Mouse (Mus musculus) left cerebral cortex, adult 9 months (tissue): ENCODE measurements around the gene Lmod1.
A peak's percentile ranks its signal among the peaks of the same experiment; 100 is the strongest.

Experiments
- DNase-seq, 2 experiments: peaks; one replicate each; pipeline ENCODE4 v3.0.0; 2022; ENCODE audit warnings: low spot score in 2 of 2

Lmod1 gene

DNA sequence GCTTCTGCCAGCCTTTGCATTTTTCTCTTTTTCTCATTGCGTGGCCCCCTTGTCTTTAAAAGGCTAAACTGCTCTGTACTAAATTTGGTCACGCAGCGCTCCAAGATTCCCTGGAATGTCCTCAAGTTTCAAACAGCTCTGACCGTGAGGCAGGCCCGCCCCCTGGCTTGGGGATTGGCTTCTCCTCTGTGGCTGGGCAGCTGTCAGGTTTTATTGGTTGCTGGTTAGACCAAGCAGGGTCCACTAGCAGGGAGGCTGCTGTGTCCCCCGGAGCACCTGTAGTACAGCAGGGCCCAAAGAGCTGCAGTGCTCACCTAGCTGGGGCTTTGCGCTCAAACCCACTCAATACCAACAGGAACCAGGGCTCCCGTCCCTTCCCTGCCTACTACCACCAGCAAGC lies at the start of gene Lmod1:
Gene Lmod1, plus strand, starts transcription at position 237 of the 400 bp plus-strand sequence.
- no peak for DNase-seq

DNA sequence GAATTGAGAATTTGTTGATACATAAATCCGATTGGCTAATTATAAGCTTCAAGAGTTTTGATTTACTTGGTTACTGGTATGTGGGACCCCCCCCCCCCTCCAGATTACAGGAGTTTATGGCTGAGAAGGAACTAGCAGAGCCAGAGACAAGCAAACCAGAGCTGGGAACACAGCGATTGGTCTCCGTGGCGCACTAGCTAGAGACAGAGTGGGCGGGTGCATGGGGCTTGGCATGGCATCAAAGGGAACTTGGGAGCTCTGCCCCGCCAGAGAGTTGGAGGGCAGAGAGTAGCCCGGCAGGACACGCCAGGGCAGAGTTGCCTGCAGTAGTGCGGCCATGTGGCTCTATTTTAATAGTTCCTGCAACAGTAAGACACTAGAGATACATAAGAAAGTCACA lies 44.0 kb upstream of the Lmod1 start:
- DNase-seq, result peak in 1 of 2 experiments; percentile 59

DNA sequence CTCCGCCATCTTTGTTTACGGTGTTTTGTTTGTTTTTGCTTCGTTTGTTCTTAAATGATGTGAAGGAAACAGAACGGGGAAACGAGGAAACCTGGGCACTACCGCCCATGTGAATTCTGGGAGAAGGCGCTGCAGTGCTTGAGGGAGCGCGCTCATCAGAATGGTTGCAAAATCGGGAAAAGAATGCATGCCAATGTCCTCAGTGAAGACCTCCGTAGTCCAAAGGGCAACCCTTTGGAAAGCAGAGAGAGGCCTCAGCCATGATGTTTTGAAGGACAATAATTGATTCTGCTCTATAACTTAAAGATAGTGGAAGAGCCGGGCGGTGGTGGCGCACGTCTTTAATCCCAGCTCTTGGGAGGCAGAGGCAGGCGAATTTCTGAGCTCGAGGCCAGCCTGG lies 42.8 kb upstream of the Lmod1 start:
- no peak for DNase-seq

DNA sequence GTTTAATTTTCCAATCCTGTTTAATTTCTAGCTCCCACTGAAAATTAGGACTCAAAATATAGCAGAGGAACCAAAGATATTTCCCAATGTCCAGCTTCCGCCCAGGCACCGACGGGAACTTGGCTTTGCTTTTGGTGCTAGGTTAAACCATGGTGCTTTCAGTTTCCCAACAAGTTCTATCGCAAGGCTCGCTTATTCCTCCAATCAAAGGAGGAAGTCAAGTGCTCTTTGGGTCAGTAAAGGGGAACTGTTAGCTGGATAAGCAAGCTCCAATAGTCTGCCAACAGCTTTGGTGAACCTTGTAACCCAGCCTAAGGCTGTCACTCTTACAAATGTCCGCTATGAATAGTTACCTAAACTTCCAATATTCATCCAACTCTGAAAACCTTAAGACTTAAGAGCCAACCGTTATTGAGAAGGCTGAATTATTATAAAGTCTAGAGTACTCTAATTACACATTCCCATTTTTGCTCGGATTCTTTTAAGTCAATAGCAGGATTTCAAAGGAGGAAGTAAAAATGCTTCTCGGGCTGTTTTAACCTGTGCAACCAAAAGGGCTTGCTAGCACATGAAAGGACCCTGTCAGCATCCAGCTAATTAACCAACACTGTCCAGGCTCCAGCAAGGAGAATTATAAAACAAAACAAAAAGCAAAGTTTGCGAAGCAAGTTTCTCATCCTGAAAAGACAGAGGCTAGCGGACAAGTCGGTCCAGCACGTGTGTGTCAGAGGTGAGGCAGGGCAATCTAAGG lies 41.9 kb upstream of the Lmod1 start:
- DNase-seq, result no peak

DNA sequence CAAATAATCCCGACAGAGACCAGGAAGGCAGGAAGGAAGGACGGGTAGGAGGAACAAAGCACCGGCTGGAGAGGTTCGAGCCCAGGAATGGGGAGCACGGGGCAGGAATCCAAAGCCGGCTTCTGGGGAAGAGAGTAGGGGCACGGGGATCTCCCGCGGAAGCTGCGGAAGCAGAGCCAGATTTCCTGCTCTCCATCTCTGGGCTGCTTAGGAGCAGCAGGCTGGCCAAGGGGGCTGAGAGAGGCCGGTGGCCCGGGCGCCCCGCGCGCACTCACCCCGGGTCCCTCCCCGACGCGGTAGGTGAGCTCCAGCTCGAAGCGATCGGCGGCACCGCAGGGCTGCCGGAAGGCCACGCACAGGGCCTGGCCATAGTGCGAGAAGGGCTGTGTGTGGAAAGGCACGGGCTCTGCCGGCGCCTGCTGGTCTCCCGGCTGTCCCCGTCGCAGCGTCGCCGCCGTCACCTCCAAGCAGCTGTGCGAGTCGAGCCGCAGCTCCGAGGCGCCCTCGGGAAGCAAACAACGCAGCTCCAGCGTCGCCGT lies 41.3 kb upstream of the Lmod1 start:
- no peak for DNase-seq

DNA sequence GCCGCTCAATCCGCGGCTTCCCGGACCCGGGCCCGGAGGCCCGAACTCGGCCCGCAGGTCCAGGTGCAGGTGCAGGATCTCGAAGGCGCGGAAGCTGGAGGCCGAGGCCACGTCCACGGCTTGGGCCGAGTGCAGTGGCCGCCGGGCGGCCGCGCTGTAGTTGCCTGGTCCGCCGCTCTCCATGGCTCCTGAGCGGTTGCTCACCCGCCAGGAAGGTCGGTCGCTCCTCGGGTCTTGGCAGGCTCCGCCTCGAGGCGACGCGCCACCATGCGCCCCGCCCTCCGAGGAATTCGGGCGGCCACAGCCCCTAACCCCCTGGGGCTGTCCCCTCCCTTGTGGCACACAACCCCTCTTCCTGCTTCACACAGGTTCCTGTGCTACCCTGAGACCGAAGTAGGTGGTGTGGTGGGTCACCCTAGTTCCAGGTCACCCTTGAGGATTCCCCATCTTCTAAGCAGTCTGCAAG lies 40.7 kb upstream of the Lmod1 start, which contains the start of gene Rnpep:
Gene Rnpep, minus strand, starts transcription at position 259 of the 466 bp plus-strand sequence.
- peak; percentile 18 to 65 for DNase-seq

DNA sequence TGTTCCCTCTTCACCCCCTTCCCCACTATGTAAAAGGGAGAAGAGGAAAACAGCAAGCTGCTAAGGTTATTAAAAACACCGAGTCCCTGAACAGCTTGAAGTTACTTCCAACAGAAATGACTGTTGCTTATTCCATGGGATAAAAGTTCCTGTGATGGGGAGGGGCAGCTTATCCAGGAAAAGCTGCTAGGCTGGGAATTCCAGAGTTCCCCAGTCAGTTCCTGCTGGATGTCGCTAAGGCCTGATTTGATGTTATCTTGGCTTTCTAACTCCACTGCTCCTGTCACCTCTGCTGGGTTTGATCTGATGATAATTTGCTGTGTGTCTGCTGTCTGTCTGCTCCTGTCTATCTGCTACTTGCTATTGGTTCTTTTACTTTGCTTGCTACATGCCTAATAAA lies 38.3 kb upstream of the Lmod1 start:
- DNase-seq, result no peak

DNA sequence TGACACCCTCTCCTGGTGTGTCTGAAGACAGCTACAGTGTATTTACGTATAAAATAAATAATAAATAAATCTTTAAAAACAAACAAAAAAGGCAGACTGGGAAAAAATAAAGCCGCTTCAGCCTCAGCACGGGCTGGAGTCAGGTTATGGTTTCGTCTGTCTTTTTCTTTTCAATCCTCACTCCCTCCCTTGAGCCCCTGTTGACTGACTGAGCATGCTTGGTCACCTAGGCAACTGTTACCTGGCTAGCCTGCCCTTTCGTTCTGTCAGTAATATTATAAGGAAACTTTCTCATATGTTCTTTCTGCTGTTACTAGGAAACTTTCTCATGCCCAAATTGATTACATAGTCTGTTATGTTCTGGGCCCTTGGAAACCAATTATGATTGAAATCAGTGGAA lies 33.7 kb upstream of the Lmod1 start:
- DNase-seq, result no peak

DNA sequence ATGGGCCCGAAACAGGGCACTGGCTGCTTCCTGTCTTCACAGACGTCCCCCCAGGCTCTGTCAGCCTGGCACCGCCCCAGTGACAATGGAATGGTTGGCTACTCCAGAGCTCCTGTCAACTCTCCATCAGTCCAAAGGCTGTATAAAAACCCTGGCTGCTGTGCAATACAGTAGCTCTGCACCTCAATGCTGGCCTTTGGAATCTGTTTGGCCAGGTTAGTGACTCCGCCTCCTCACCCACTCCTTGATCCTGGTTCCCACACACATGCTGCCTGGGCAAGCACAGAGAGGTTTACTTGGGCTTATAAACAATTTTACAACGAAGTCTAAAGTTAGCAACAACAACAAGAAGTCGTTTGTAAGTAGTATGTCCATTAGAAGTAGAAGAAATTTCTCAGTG lies 13.3 kb upstream of the Lmod1 start:
- DNase-seq, result no peak

DNA sequence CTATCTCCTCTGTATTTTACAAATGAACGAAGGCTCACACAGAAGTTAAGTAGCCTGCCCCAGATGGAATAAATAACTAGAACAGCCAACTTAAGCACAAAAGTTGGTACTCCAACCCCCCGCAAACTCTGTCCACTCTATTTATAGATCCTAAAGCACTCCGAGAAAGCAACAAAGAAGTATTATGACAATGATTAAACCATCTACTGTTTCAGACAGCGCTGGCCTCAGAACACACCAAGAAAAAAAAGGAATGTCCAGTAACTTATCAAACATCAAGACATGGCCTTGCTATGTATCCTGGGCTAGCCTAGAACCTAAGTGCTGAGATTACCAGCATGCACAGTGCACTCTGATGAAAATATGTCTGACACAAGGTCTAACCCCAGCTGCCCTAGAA lies 12.4 kb upstream of the Lmod1 start:
- DNase-seq, result no peak

DNA sequence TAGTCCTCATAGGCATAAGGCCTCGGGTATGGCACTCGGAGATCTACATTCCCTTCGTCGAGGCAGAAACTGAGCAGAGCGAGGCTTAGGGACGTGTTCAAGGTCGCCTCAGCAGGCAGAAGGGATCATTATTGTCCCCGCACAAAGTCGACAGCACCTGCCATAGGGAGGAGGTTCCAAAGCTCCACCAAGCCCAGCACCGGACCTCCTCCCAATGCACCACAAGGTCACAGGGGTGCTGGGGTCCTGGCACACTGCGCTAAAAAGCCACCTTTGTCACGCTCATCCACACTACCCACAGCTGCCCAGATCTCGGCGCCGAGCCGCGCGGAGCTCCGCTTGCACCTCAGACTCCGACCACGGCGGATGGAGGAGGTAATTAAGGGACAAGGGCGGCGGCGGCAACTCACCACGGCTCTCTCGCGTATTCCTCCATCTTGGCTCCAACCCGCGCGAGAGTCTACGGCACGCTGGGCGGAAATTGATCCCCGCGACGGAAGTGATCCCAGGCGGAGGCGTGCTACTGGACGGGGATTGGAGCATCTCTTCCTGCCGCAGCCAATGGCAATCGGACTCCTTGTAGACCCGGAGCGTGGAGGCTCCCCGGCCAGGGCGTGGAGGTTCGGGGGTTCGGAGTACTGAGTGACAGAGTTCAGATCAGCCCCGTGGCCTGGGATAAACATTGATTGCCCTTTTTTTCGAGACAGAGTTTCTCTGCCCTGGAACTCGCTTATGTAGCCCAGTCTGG lies 11.1 kb upstream of the Lmod1 start, which contains the start of gene Timm17a:
Gene Timm17a, minus strand, starts transcription at position 495 of the 748 bp plus-strand sequence.
- peak; percentile 87 to 95 for DNase-seq

DNA sequence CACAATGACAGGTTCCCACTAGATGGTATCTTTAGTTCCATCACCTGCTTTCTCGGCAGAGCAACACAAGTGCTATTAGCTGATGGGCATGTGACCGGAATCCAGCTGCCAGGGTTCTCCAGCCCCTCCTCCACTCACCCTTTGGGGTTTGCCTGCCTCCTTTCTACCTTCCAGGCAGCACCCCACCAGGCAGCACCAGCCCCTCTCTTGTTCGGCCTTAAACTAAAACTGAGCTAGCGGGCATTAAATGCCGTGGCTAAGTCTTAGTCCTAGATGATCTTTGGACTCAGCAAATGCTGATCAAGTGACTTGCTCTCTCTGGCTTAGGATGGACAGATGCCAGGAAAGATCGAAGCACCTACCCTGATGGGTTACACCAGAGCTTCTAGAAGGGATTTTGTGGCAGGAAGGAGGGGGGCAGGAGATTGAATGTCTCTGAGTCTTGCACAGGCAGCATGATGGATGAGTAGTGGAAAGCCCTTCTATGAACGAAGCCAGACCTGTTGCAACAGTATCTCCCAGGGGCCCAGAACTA lies 1.2 kb upstream of the Lmod1 start:
- DNase-seq, result no peak

DNA sequence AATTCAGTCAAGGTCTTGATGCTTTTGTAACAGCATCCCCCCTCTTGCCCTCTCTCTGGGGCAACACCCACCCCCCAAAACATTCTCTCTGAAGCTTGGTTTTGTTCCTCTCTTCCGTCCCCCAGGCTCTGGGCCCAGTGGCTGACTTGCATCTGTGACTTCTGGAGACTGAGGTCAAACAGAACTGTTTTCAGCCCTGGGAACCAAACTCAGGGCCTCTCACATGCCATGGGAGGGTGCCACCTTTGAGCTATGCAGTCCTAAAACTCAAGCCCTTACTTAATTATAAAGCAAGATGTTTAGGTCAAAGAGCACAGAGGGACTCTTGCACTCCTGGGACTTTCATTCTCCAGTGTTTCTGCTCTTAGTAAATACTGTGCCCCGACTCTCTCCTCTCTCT lies 1.3 kb downstream of the Lmod1 start:
- DNase-seq, result no peak

DNA sequence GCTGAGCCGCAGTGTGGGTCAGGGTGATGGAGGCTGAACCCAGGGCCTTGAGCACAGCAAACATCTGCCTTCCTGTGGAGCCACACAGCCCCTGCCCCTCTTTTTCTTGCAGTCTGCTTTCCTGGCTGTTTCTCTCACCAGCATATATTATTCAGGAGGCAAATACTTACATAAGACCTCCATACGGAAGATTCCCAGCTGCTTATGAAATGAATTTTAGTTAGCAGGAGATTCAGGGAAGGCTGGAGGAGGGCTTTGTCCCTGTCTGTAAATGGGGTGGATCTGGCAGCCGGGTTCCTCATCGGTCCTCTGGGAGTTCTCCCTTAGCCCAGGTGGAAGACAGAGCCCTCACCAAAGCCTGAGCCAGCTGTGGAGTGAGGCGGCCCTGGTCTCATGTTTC lies 3.8 kb downstream of the Lmod1 start:
- peak in 1 of 2 experiments; percentile 6 for DNase-seq

DNA sequence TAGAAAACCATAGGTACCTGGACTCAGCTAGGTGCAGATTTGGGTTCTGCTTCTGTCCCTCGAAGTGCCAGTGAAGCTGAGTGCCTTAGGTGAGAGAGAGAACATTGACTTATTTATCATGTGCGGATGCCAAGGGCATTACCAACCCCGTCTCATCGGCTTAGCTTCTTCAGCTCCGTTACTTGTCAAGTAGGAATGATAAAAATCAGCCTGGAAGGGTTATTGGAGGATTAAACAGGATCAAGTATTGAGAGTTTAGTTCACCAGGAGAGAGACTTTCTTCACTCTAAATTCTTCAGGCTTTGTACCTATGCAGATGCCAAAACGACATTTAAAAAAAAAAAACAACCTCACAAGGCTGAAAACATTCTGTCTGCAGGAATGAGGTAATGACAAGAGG lies 6.0 kb downstream of the Lmod1 start:
- no peak for DNase-seq

DNA sequence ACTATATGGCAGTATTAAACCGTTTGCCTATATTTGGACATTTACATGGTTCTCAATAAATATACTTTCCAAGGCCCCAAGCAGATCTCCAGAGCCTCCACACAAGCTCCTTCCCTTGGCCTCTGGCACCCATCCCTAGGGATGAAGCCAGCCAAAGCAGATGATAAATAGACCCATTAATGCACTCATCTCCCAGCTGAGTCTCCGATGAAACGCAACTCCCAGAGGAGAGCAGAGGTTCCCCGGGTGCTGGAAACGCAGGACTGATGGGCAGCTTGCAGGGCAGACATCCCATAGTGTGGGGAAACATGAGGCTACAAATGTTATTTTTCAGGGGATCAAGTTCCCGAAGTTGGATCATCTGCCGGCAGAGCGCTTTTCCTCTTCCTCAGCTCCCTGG lies 17.3 kb downstream of the Lmod1 start:
- no peak for DNase-seq

DNA sequence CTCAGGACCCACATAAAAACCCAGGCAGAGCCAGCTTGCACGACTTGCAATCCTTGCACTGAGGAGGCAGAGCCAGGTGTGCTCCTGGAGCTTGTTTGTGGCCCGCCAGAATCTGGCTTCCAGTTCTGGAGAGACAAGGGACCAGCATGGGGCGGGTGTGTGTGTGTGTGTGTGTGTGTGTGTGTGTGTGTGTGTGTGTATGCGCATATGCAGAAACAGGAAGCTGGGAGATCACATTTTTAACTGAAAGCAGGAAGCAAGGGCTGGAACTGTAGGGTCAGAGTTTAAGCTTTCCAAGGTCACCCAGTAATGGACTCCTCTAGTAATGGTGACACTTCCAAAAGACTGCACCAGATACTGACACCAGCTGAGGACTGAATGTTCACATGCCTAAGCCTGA lies 19.4 kb downstream of the Lmod1 start:
- DNase-seq, result no peak

DNA sequence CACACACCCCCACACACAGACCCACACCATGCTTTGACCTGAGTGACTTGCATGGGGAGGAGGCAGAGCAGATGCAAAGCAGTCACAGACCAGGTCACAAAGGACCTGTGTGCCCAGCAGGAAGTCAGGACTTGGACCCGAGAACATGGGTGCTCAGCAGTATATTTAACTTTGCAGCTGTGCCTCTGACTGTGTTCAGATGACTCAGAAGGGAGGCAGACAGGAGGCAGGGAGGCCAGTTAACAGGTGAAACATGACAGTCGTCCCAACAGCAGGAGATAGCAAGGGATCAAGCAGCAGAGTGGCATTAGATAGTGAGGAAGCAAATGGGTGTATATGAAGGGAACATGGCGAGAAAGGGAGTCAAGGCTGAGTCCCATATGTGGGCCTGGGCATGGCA lies 22.3 kb downstream of the Lmod1 start:
- no peak for DNase-seq

DNA sequence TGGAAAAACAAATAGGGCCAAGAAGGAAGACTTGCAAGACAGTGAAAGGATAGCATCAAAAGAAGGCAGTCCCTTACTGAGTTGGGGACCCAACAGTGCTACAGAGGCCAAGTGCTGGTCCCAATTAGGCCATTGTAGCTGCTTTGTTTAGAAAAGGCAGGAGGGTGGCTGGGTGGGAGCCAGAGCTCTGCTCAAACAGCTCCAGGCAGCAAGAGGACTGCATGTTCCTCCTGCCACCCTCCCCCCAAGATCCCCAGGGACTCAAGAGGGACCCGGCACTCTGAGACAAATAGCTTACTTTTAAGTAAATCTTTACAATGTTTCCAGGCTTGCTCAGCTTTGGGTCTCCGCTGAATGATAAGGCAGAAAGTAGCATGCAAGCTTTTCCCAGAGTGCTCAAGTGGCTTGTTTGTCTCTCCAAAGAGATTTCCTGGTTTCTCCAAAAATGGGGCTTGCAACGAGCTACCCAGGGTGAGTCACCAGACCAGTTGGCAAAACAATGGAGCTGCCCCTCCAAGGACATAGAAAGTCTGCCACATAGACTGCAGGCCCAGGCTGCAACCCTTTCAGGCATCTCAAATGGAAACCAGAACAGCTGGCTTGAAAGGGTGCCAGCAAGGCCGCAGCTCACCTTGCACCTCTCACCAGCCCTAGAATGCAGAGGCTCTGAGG lies 23.0 kb downstream of the Lmod1 start:
- DNase-seq, result peak in 1 of 2 experiments; percentile 44

DNA sequence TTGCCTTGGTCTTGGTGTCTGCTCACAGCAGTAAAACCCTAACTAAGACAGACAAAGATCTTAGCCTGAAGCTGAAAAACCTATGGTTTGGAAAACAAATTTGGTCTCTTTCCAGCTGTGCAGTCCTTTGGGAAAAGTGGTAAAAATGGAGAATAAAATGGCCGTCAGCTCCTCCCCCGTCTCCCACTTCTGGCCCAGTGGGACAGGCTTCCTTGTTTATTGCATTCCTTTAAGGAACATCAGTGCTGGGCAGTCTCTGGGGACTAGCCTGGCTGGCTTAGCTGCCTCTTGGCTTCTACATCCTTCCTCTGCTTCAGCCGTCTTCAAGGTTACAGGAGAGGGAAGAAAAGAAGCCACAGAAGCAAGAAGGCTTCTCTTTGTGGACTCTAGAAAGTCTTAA lies 27.3 kb downstream of the Lmod1 start:
- no peak for DNase-seq

DNA sequence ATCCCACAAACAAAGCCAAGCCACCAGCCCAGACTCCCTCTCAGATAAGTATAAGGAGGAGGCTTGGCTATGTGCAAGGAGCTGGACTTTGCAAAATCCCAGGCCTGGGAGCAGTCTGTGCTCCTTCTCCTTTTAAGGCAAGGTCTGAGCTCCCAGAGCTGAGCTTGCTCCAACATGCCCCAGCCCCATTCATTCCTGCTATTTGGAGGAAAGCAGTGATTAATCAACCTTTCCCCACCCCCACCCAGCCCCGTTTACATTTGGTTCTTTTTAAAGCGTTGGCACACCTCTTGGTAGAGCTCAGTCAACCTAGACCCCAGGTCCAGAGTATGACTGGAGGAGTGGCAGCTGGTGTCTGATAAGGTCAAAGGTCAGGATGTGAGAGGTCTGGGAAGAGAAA lies 34.5 kb downstream of the Lmod1 start:
- no peak for DNase-seq

DNA sequence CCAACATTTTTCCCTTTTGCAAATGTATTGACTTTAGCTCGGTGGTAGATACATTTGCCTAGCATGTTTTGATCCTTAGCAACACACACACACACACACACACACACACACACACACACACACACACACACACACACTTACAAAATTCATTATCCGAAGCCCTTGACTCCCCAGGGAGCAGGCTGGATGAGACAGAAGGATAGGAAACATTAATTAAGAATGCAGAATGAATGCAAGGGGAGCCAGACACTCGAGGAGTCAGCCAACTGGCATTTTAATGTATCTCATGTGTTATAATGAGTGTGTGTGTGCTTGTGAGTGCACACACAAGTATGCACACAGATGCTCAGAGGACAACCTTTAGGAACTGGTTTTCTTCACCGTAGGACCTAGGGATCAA lies 36.9 kb downstream of the Lmod1 start:
- DNase-seq, result no peak
